Mouse (Mus musculus) intestine, embryonic 14.5 days (tissue): ENCODE data around the gene Cald1. TPM values are rescaled to one million over a fixed set of nuclear protein-coding genes. Genes with fewer than 3 reads are reported as not detected.

Experiments
- ATAC-seq: fragments of 200-750 bp; cut with Nextera tagmentation; replicated peaks from 2 replicates; pipeline ENCODE4 v1.8.0; 2017; ENCODE audit warnings: low read depth, moderate number of reproducible peaks, moderate TSS enrichment, moderate library complexity; ENCODE audit not compliant: low FRiP score, low TSS enrichment
- DNase-seq: peaks from one replicate; pipeline ENCODE4 v3.0.0-alpha.2; 2018; ENCODE audit warnings: low spot score
- H3K27ac ChIP-seq: fragments of 300-500 bp; sonication (generic); 2 replicates; pipeline ENCODE4 v1.5.1; 2014; ENCODE audit warnings: low read depth, mild to moderate bottlenecking, control low read depth
- H3K27me3 ChIP-seq: fragments of 300-500 bp; sonication (generic); replicated peaks from 2 replicates; pipeline ENCODE4 v1.6.1; 2014; ENCODE audit warnings: low read length, control low read depth; ENCODE audit not compliant: control insufficient read depth, insufficient read depth
- H3K36me3 ChIP-seq: fragments of 300-500 bp; sonication (generic); 2 replicates; pipeline ENCODE4 v1.6.1; 2014; ENCODE audit warnings: low read length, control low read depth; ENCODE audit not compliant: control insufficient read depth, insufficient read depth
- H3K4me1 ChIP-seq: fragments of 300-500 bp; sonication (generic); replicated peaks from 2 replicates; pipeline ENCODE4 v1.6.1; 2014; ENCODE audit warnings: low read length, control low read depth, mixed read lengths; ENCODE audit not compliant: control insufficient read depth, insufficient read depth
- H3K4me2 ChIP-seq: fragments of 300-500 bp; sonication (generic); 2 replicates; pipeline ENCODE4 v1.6.1; 2014; ENCODE audit warnings: low read length
- H3K4me3 ChIP-seq: fragments of 300-500 bp; sonication (generic); 2 replicates; pipeline ENCODE4 v1.5.1; 2014; ENCODE audit warnings: low read depth, low read length, control low read depth, mixed read lengths
- H3K9ac ChIP-seq: fragments of 300-500 bp; sonication (generic); 2 replicates; pipeline ENCODE4 v1.6.1; 2014; ENCODE audit warnings: mild to moderate bottlenecking, low read length
- H3K9me3 ChIP-seq: fragments of 300-500 bp; sonication (generic); 2 replicates; pipeline ENCODE4 v1.6.1; 2016; ENCODE audit warnings: low read length, control low read depth; ENCODE audit not compliant: control insufficient read depth
- WGBS: fragments of 180-500 bp; shearing (Covaris S2); extraction: QIAGEN DNeasy Blood & Tissue Kit; methylation state at CpG from one replicate; pipeline ENCODE4 v1.1.7; 2014; 5-methylcytosine and 5-hydroxymethylcytosine counted together
- polyA plus RNA-seq: library from polyadenylated mRNA; unstranded; fragments of >200 nt; fragmentation: Nextera tagmentation; extraction: Ambion mirVana; gene quantifications from 2 replicates; pipeline ENCODE4 v1.2.1, GENCODE M21; 2014

The Cald1 gene
- polyA plus RNA-seq, 1 experiment from 2014 or later, result 309 TPM

GRCm38 (mm10) chr6:34710848-34711247 lies 112.5 kb downstream of the Cald1 start:
- Histone ChIP-seq H3K9ac (no peak overlapping the region), H3K27me3 (no peaks in the 10 kb centered on the region), H3K4me3 (no peak overlapping the region; the same call in 1 of the 2 replicates), H3K27ac (no peak overlapping the region), H3K4me1 (peaks cover 49% of the 10 kb centered on the region), H3K36me3 (peaks cover 5% of the 10 kb centered on the region; the same call in 1 of the 2 replicates), H3K9me3 (no peaks in the 10 kb centered on the region), H3K4me2 (peak overlapping the region; percentile 40)
- DNase-seq (no peak), ATAC-seq (no peak)
- 41% methylated on average over 5 of the region's 5 CpGs for WGBS

- no peak for DNase-seq
- H3K4me1 ChIP-seq, result peaks cover 48% of the 10 kb centered on the region
- no peak for ATAC-seq
Measured at GRCm38 (mm10) chr6:34711620-34712019, 113.3 kb downstream of the Cald1 start.

GRCm38 (mm10) chr6:34713169-34713568 lies 114.9 kb downstream of the Cald1 start:
- H3K36me3 ChIP-seq, result 0 out of 2 replicates have a peak, but pooled peaks cover 3% of the 10 kb centered on the region
- no peak overlapping the region for H3K4me3 ChIP-seq
- peaks cover 47% of the 10 kb centered on the region for H3K4me1 ChIP-seq
- no peaks in the 10 kb centered on the region for H3K27me3 ChIP-seq
- 71% methylated on average over 4 of the region's 4 CpGs for WGBS
- no peak for DNase-seq
- H3K9me3 ChIP-seq, result no peaks in the 10 kb centered on the region
- no peak overlapping the region for H3K27ac ChIP-seq
- no peak overlapping the region for H3K4me2 ChIP-seq
- no peak for ATAC-seq
- H3K9ac ChIP-seq, result no peak overlapping the region

More at GRCm38 (mm10) chr6:34711620-34712019, 113.3 kb downstream of the Cald1 start:
- WGBS, result 68% methylated on average over 10 of the region's 10 CpGs
- Histone ChIP-seq H3K4me3 (no peak overlapping the region), H3K36me3 (0 out of 2 replicates have a peak, but pooled peaks cover 3% of the 10 kb centered on the region), H3K4me2 (no peak overlapping the region), H3K9me3 (no peaks in the 10 kb centered on the region), H3K27me3 (no peaks in the 10 kb centered on the region), H3K27ac (no peak overlapping the region), H3K9ac (no peak overlapping the region)

- H3K4me1 ChIP-seq, result peaks cover 45% of the 10 kb centered on the region
- ATAC-seq (no peak), DNase-seq (no peak)
- H3K4me3 ChIP-seq, result no peak overlapping the region
- no peak overlapping the region for H3K9ac ChIP-seq
- 90% methylated on average over 8 of the region's 8 CpGs for WGBS
- no peak overlapping the region for H3K27ac ChIP-seq
- no peaks in the 10 kb centered on the region for H3K9me3 ChIP-seq
- no peak overlapping the region for H3K4me2 ChIP-seq
- H3K27me3 ChIP-seq, result no peaks in the 10 kb centered on the region
- H3K36me3 ChIP-seq, result 0 out of 2 replicates have a peak, but pooled peaks cover 3% of the 10 kb centered on the region
Measured at GRCm38 (mm10) chr6:34713777-34714176, 115.5 kb downstream of the Cald1 start.

GRCm38 (mm10) chr6:34714612-34715011 lies 116.3 kb downstream of the Cald1 start:
- DNase-seq (no peak), ATAC-seq (no peak)
- WGBS, result 84% methylated on average over 4 of the region's 4 CpGs
- Histone ChIP-seq H3K4me2 (no peak overlapping the region), H3K27me3 (no peaks in the 10 kb centered on the region), H3K9ac (no peak overlapping the region), H3K36me3 (0 out of 2 replicates have a peak, but pooled peaks cover 3% of the 10 kb centered on the region), H3K4me1 (peaks cover 40% of the 10 kb centered on the region), H3K27ac (no peak overlapping the region), H3K4me3 (no peak overlapping the region), H3K9me3 (no peaks in the 10 kb centered on the region)

DNA sequence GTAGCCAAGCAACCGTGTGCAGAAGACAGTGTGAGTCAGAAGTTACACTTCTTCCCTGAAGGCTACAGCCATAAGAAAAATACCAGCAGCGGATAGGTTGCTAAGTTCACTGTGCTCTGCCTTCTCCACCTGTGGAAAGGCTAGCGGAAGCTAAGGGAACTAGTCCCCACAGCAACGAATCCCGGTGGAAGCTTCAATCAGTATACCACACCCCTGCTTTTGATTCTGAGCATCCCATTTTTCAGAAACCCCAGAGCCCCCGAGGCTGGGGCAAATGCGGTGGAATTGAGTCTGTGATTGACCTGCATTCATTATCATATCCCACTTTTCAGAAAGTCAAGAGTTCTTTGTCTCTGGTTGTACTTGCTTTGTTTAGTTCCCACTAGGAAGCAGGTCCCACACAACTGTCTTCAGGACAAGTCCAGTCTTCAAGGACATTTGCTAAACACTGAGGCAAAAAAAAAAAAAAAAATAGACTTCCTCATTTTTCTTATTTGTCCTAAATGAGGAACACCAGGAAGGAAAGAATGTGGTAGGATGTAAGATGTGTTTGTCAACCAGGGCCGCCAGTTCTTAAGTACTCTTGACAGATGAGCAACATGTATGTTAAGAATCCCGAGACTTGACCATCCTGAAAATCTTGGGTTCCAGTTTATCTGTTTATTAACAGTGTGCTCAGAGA lies 118.0 kb downstream of the Cald1 start:
- DNase-seq, result no peak
- Histone ChIP-seq H3K4me3 (no peak overlapping the region), H3K36me3 (0 out of 2 replicates have a peak, but pooled peaks cover 3% of the 10 kb centered on the region), H3K4me1 (peaks cover 28% of the 10 kb centered on the region), H3K9me3 (no peaks in the 10 kb centered on the region), H3K4me2 (no peak overlapping the region), H3K9ac (no peak overlapping the region), H3K27ac (peak overlapping the region; percentile 16), H3K27me3 (no peaks in the 10 kb centered on the region)
- 81% methylated on average over 9 of the region's 9 CpGs for WGBS
- no peak for ATAC-seq

- H3K9me3 ChIP-seq, result no peaks in the 10 kb centered on the region
- no peak for DNase-seq
- no peak for ATAC-seq
- no peak overlapping the region for H3K9ac ChIP-seq
- H3K27ac ChIP-seq, result peak overlapping the region; percentile 16
- no peak overlapping the region for H3K4me3 ChIP-seq
- no peak overlapping the region for H3K4me2 ChIP-seq
- H3K4me1 ChIP-seq, result peaks cover 27% of the 10 kb centered on the region
- H3K36me3 ChIP-seq, result 0 out of 2 replicates have a peak, but pooled peaks cover 3% of the 10 kb centered on the region
- H3K27me3 ChIP-seq, result no peaks in the 10 kb centered on the region
- WGBS, result 10% methylated on average over 3 of the region's 3 CpGs
Measured at GRCm38 (mm10) chr6:34716888-34717635, 118.8 kb downstream of the Cald1 start.

DNA sequence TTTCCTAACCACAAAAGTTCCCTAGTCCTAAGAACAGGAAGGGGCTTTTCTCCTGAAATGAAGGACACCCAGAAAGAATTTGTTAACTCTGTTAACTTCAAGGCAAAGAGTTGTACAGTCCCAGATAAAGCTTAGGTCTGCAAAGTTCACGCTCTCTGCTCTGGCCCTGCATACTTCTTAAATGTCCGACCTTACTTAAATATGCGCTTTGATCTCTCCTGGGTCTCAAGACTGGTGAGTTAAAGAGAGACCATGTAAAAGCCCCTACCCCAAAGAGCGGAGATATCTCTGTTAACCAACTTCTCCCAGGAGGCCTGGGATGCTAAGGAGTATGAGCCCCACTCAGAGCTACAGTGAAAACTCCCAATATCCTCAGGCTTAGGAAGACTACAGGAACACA lies 119.4 kb downstream of the Cald1 start:
- Histone ChIP-seq H3K4me3 (no peak overlapping the region), H3K9ac (no peak overlapping the region), H3K4me1 (peaks cover 27% of the 10 kb centered on the region), H3K36me3 (0 out of 2 replicates have a peak, but pooled peaks cover 3% of the 10 kb centered on the region), H3K27me3 (no peaks in the 10 kb centered on the region), H3K9me3 (no peaks in the 10 kb centered on the region), H3K4me2 (no peak overlapping the region), H3K27ac (peak overlapping the region; percentile 9; the same call in 1 of the 2 replicates)
- ATAC-seq (no peak), DNase-seq (no peak)
- WGBS, result 69% methylated on average over 4 of the region's 4 CpGs
